Mouse (Mus musculus): ENCODE data around the gene Ly6g6c. TPM values are rescaled to one million over a fixed set of nuclear protein-coding genes. Genes with fewer than 3 reads are reported as not detected.

Gene Ly6g6c
- polyA plus RNA-seq, 1 experiment from 2014 or later: 0.17 TPM

- Histone ChIP-seq H3K4me1 (ENCODE audit: control insufficient read depth, insufficient read depth, low read length) (peaks cover 19% of the 10 kb centered on the region), H3K36me3 (ENCODE audit: control insufficient read depth, insufficient read depth) (peaks cover 43% of the 10 kb centered on the region), H3K9ac (ENCODE audit: low read length) (peak overlapping the region; percentile 90), H3K4me2 (ENCODE audit: low read depth, low read length) (peak overlapping the region; percentile 89), H3K27me3 (ENCODE audit: control insufficient read depth, insufficient read depth, low read length) (peaks cover 11% of the 10 kb centered on the region), H3K27ac (ENCODE audit: low read length) (peak overlapping the region; percentile 97), H3K4me3 (ENCODE audit: low read length) (peak overlapping the region; percentile 85), H3K9me3 (replicated peaks; ENCODE audit: control insufficient read depth, low read length) (no peaks in the 10 kb centered on the region)
- 32% methylated on average over 14 of the region's 14 CpGs for WGBS
- no peak for ATAC-seq (replicated peaks; ENCODE audit: extremely low read depth, insufficient read depth, low FRiP score)
These were observed 5.1 kb upstream of the Ly6g6c start for GRCm38 (mm10) chr17:35060071-35060470.

- peaks cover 36% of the 10 kb centered on the region for H3K36me3 ChIP-seq (ENCODE audit: control insufficient read depth, insufficient read depth)
- peaks cover 12% of the 10 kb centered on the region for H3K27me3 ChIP-seq (ENCODE audit: control insufficient read depth, insufficient read depth, low read length)
- H3K9ac ChIP-seq (ENCODE audit: low read length): no peak overlapping the region
- peaks cover 22% of the 10 kb centered on the region for H3K4me1 ChIP-seq (ENCODE audit: control insufficient read depth, insufficient read depth, low read length)
- H3K4me3 ChIP-seq (ENCODE audit: low read length): peak overlapping the region; percentile 85
- H3K4me2 ChIP-seq (ENCODE audit: low read depth, low read length): peak overlapping the region; percentile 89
- no peaks in the 10 kb centered on the region for H3K9me3 ChIP-seq (replicated peaks; ENCODE audit: control insufficient read depth, low read length)
- no peak for ATAC-seq (replicated peaks; ENCODE audit: extremely low read depth, insufficient read depth, low FRiP score)
- 69% methylated on average over 22 of the region's 22 CpGs for WGBS
- no peak overlapping the region for H3K27ac ChIP-seq (ENCODE audit: low read length)
These were observed 4.4 kb upstream of the Ly6g6c start for GRCm38 (mm10) chr17:35060737-35061297.

GRCm38 (mm10) chr17:35061299-35061698 is 3.9 kb upstream of the Ly6g6c start:
- Histone ChIP-seq H3K9ac (ENCODE audit: low read length) (no peak overlapping the region), H3K36me3 (ENCODE audit: control insufficient read depth, insufficient read depth) (peaks cover 31% of the 10 kb centered on the region)

DNA sequence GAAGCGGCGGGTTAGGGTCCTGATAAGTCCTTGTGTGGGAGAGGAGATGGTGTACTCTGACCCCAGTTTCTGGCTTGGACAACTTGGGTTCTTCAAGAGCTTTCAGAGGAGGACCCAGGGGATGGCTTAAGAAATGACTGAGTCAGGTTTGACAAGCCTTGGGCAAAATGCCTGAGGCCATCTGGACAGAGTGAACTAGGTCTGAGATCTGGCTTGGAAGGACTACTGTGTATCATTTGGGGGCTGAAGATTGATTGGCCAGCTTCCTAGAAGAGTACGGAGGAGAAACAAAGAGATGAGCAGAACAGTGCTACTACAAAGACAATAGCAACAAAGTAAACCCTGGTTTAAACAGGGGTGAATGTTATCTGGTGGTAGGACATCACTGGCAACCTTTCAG is 1.7 kb upstream of the Ly6g6c start:
- H3K4me2 ChIP-seq (ENCODE audit: low read depth, low read length): no peak overlapping the region
- 77% methylated on average over 3 of the region's 3 CpGs for WGBS

More at GRCm38 (mm10) chr17:35061299-35061698, 3.9 kb upstream of the Ly6g6c start:
- Histone ChIP-seq H3K27ac (ENCODE audit: low read length) (no peak overlapping the region), H3K27me3 (ENCODE audit: control insufficient read depth, insufficient read depth, low read length) (peaks cover 17% of the 10 kb centered on the region), H3K9me3 (replicated peaks; ENCODE audit: control insufficient read depth, low read length) (no peaks in the 10 kb centered on the region), H3K4me2 (ENCODE audit: low read depth, low read length) (no peak overlapping the region), H3K4me1 (ENCODE audit: control insufficient read depth, insufficient read depth, low read length) (peaks cover 20% of the 10 kb centered on the region), H3K4me3 (ENCODE audit: low read length) (no peak overlapping the region)
- no peak for ATAC-seq (replicated peaks; ENCODE audit: extremely low read depth, insufficient read depth, low FRiP score)
- 80% methylated on average over 8 of the region's 8 CpGs for WGBS

GRCm38 (mm10) chr17:35064378-35064877 is 760 bp upstream of the Ly6g6c start:
- no peak overlapping the region for H3K9ac ChIP-seq (ENCODE audit: low read length)
- H3K4me1 ChIP-seq (ENCODE audit: control insufficient read depth, insufficient read depth, low read length): peaks cover 20% of the 10 kb centered on the region
- H3K36me3 ChIP-seq (ENCODE audit: control insufficient read depth, insufficient read depth): peaks cover 11% of the 10 kb centered on the region; the same call in 1 of the 2 replicates
- no peaks in the 10 kb centered on the region for H3K9me3 ChIP-seq (replicated peaks; ENCODE audit: control insufficient read depth, low read length)
- peak overlapping the region; percentile 74 for H3K4me2 ChIP-seq (ENCODE audit: low read depth, low read length)
- no peak overlapping the region for H3K27ac ChIP-seq (ENCODE audit: low read length)
- H3K4me3 ChIP-seq (ENCODE audit: low read length): peak overlapping the region; percentile 47
- ATAC-seq (replicated peaks; ENCODE audit: extremely low read depth, insufficient read depth, low FRiP score): no peak
- WGBS: 31% methylated on average over 10 of the region's 10 CpGs
- H3K27me3 ChIP-seq (ENCODE audit: control insufficient read depth, insufficient read depth, low read length): peaks cover 28% of the 10 kb centered on the region

More for the DNA sequence above, 1.7 kb upstream of the Ly6g6c start:
- Histone ChIP-seq H3K27me3 (ENCODE audit: control insufficient read depth, insufficient read depth, low read length) (peaks cover 28% of the 10 kb centered on the region), H3K4me3 (ENCODE audit: low read length) (no peak overlapping the region), H3K9ac (ENCODE audit: low read length) (no peak overlapping the region), H3K9me3 (replicated peaks; ENCODE audit: control insufficient read depth, low read length) (no peaks in the 10 kb centered on the region), H3K36me3 (ENCODE audit: control insufficient read depth, insufficient read depth) (peaks cover 12% of the 10 kb centered on the region), H3K4me1 (ENCODE audit: control insufficient read depth, insufficient read depth, low read length) (peaks cover 20% of the 10 kb centered on the region), H3K27ac (ENCODE audit: low read length) (no peak overlapping the region)
- no peak for ATAC-seq (replicated peaks; ENCODE audit: extremely low read depth, insufficient read depth, low FRiP score)

GRCm38 (mm10) chr17:35066084-35066483 is 896 bp downstream of the Ly6g6c start, which contains the start of gene Mpig6b:
TSS of gene Mpig6b (minus strand) at chr17:35066184.
- Histone ChIP-seq H3K9me3 (replicated peaks; ENCODE audit: control insufficient read depth, low read length) (no peaks in the 10 kb centered on the region), H3K4me3 (ENCODE audit: low read length) (peak within 1 kb of the TSS; percentile 47), H3K9ac (ENCODE audit: low read length) (peak within 1 kb of the TSS; percentile 50; the same call in 1 of the 2 replicates), H3K4me2 (ENCODE audit: low read depth, low read length) (peak within 1 kb of the TSS; percentile 74), H3K27me3 (ENCODE audit: control insufficient read depth, insufficient read depth, low read length) (peaks cover 28% of the 10 kb centered on the region), H3K36me3 (ENCODE audit: control insufficient read depth, insufficient read depth) (peaks cover 5% of the 10 kb centered on the region; the same call in 1 of the 2 replicates), H3K27ac (ENCODE audit: low read length) (no peak within 1 kb of the TSS), H3K4me1 (ENCODE audit: control insufficient read depth, insufficient read depth, low read length) (peaks cover 13% of the 10 kb centered on the region)
- ATAC-seq (replicated peaks; ENCODE audit: extremely low read depth, insufficient read depth, low FRiP score): no peak
- 42% methylated on average over 10 of the region's 10 CpGs for WGBS

GRCm38 (mm10) chr17:35068213-35068914 is 3.2 kb downstream of the Ly6g6c start:
- Histone ChIP-seq H3K9ac (ENCODE audit: low read length) (no peak overlapping the region), H3K27me3 (ENCODE audit: control insufficient read depth, insufficient read depth, low read length) (peaks cover 28% of the 10 kb centered on the region), H3K9me3 (replicated peaks; ENCODE audit: control insufficient read depth, low read length) (no peaks in the 10 kb centered on the region), H3K4me3 (ENCODE audit: low read length) (no peak overlapping the region), H3K4me1 (ENCODE audit: control insufficient read depth, insufficient read depth, low read length) (peaks cover 13% of the 10 kb centered on the region), H3K36me3 (ENCODE audit: control insufficient read depth, insufficient read depth) (no peaks in the 10 kb centered on the region), H3K4me2 (ENCODE audit: low read depth, low read length) (no peak overlapping the region), H3K27ac (ENCODE audit: low read length) (no peak overlapping the region)
- 66% methylated on average over 17 of the region's 17 CpGs for WGBS
- no peak for ATAC-seq (replicated peaks; ENCODE audit: extremely low read depth, insufficient read depth, low FRiP score)

DNA sequence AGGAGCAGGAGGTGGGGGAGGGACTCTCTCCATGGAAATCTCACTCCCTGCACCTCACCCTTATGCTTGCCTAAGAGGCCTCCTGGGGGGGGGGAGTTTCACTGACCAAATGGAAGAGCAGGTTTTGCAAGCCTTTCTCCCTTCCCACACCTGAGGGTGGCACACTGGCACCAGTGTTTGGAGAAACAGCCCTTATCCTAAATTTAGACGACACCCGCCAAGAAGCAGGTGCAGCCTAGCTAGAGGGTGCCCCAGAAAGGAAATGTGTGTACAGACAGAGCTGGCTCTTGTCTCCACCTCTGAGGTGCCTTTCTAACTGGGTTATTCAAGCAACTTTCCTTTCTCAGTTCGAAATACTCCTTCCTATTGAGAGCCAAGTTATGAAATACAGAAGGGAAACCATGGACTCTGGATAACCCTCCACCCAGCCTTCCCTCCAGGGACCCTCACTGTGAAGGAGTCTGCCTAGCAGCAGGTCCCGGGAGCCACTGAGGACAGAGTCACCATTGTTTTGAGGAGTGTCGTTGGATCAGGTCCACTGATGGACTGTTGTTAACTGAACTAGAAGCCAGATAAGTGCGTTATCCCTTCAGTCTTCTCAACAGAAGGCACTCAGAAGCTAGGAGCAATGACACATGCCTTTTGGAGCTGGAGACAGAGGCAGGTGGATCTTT is 5.5 kb downstream of the Ly6g6c start:
- H3K4me3 ChIP-seq (ENCODE audit: low read length): no peak overlapping the region
- H3K9me3 ChIP-seq (replicated peaks; ENCODE audit: control insufficient read depth, low read length): no peaks in the 10 kb centered on the region
- no peak overlapping the region for H3K4me2 ChIP-seq (ENCODE audit: low read depth, low read length)
- no peak overlapping the region for H3K27ac ChIP-seq (ENCODE audit: low read length)
- ATAC-seq (replicated peaks; ENCODE audit: extremely low read depth, insufficient read depth, low FRiP score): no peak
- peaks cover 5% of the 10 kb centered on the region for H3K4me1 ChIP-seq (ENCODE audit: control insufficient read depth, insufficient read depth, low read length)
- H3K9ac ChIP-seq (ENCODE audit: low read length): no peak overlapping the region
- H3K27me3 ChIP-seq (ENCODE audit: control insufficient read depth, insufficient read depth, low read length): peaks cover 16% of the 10 kb centered on the region
- no peaks in the 10 kb centered on the region for H3K36me3 ChIP-seq (ENCODE audit: control insufficient read depth, insufficient read depth)
- 36% methylated on average over 6 of the region's 6 CpGs for WGBS
